Mouse (Mus musculus) cortical plate, adult 2 months (tissue): ENCODE measurements around the gene Tmem252.

Source experiments
- CTCF ChIP-seq: fragments of 200-500 bp; IDR thresholded peaks from 2 replicates; pipeline ENCODE4 v1.5.1; 2011; ENCODE audit warnings: mild to moderate bottlenecking, control low read depth, low read length; ENCODE audit not compliant: insufficient read depth; ENCODE audit errors: extremely low read depth
- POLR2A ChIP-seq: fragments of 200-500 bp; IDR thresholded peaks from 2 replicates; pipeline ENCODE4 v1.6.1; 2011; ENCODE audit warnings: mild to moderate bottlenecking, low read length, control low read depth; ENCODE audit not compliant: insufficient read depth; ENCODE audit errors: extremely low read depth

DNA sequence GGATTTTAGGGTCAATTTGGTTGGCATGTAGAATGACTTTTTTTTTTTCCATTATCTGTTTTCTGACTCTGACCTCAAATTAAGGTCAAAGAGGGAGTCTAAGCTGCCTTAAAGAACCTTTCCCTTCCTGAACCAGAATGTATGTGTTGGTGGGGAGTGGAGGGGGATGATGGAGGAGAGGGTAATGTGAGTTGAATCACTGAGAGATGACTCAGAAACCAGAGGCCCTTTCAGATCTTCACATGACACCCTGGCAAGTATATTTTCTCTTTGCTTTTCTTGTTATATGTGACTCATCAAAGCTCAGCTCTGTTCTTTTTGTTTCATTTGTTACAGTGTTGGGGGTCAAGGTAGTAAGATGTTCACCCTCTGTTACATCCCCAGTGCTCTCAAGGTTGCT lies 46.6 kb downstream of the Tmem252 start:
- TF ChIP-seq POLR2A (no peak), CTCF (no peak)
